Mouse (Mus musculus): ENCODE data around the gene Zeb2. TPM values are rescaled to one million over a fixed set of nuclear protein-coding genes. Genes with fewer than 3 reads are reported as not detected.

The Zeb2 gene
- polyA plus RNA-seq, 1 experiment: 73.5 TPM

GRCm38 (mm10) chr2:45100628-45101027 is 16.6 kb downstream of the Zeb2 start:
- no peak for TF ChIP-seq CTCF (IDR thresholded peaks at IDR 0.05; ENCODE audit: borderline replicate concordance, insufficient read depth, low read length)
- no peak for TF ChIP-seq POLR2A (IDR thresholded peaks at IDR 0.05; ENCODE audit: low read depth, low read length)
- no peak overlapping the region for H3K27ac ChIP-seq (ENCODE audit: insufficient read depth, low read length)
- peaks cover 2% of the 10 kb centered on the region; the same call in 1 of the 2 replicates for H3K4me1 ChIP-seq (ENCODE audit: control insufficient read depth, insufficient read depth, low read length)
- no peak overlapping the region for H3K4me3 ChIP-seq (ENCODE audit: insufficient read depth, low read length)

- Histone ChIP-seq H3K27ac (ENCODE audit: insufficient read depth, low read length) (no peak overlapping the region), H3K4me1 (ENCODE audit: control insufficient read depth, insufficient read depth, low read length) (no peaks in the 10 kb centered on the region; the same call in 1 of the 2 replicates), H3K4me3 (ENCODE audit: insufficient read depth, low read length) (no peak overlapping the region)
- no peak for TF ChIP-seq CTCF (IDR thresholded peaks at IDR 0.05; ENCODE audit: borderline replicate concordance, insufficient read depth, low read length)
- TF ChIP-seq POLR2A (IDR thresholded peaks at IDR 0.05; ENCODE audit: low read depth, low read length): no peak
Observed at GRCm38 (mm10) chr2:45100017-45100416, 17.2 kb downstream of the Zeb2 start.

GRCm38 (mm10) chr2:45099081-45099480 is 18.1 kb downstream of the Zeb2 start:
- Histone ChIP-seq H3K4me3 (ENCODE audit: insufficient read depth, low read length) (no peak overlapping the region), H3K4me1 (ENCODE audit: control insufficient read depth, insufficient read depth, low read length) (no peaks in the 10 kb centered on the region; the same call in 1 of the 2 replicates), H3K27ac (ENCODE audit: insufficient read depth, low read length) (no peak overlapping the region)
- TF ChIP-seq POLR2A (IDR thresholded peaks at IDR 0.05; ENCODE audit: low read depth, low read length): no peak
- no peak for TF ChIP-seq CTCF (IDR thresholded peaks at IDR 0.05; ENCODE audit: borderline replicate concordance, insufficient read depth, low read length)

GRCm38 (mm10) chr2:45097969-45098368 is 19.2 kb downstream of the Zeb2 start:
- TF ChIP-seq POLR2A (IDR thresholded peaks at IDR 0.05; ENCODE audit: low read depth, low read length): no peak
- no peak for TF ChIP-seq CTCF (IDR thresholded peaks at IDR 0.05; ENCODE audit: borderline replicate concordance, insufficient read depth, low read length)
- Histone ChIP-seq H3K4me3 (ENCODE audit: insufficient read depth, low read length) (no peak overlapping the region), H3K27ac (ENCODE audit: insufficient read depth, low read length) (no peak overlapping the region), H3K4me1 (ENCODE audit: control insufficient read depth, insufficient read depth, low read length) (no peaks in the 10 kb centered on the region; the same call in 1 of the 2 replicates)

- H3K4me1 ChIP-seq (ENCODE audit: control insufficient read depth, insufficient read depth, low read length): no peaks in the 10 kb centered on the region; the same call in 1 of the 2 replicates
- no peak for TF ChIP-seq CTCF (IDR thresholded peaks at IDR 0.05; ENCODE audit: borderline replicate concordance, insufficient read depth, low read length)
- TF ChIP-seq POLR2A (IDR thresholded peaks at IDR 0.05; ENCODE audit: low read depth, low read length): no peak
- no peak overlapping the region for H3K27ac ChIP-seq (ENCODE audit: insufficient read depth, low read length)
Observed at GRCm38 (mm10) chr2:45096638-45097247, 20.5 kb downstream of the Zeb2 start.

GRCm38 (mm10) chr2:45095825-45096224 is 21.4 kb downstream of the Zeb2 start:
- no peak overlapping the region for H3K4me3 ChIP-seq (ENCODE audit: insufficient read depth, low read length)
- H3K27ac ChIP-seq (ENCODE audit: insufficient read depth, low read length): no peak overlapping the region
- TF ChIP-seq CTCF (IDR thresholded peaks at IDR 0.05; ENCODE audit: borderline replicate concordance, insufficient read depth, low read length): no peak
- TF ChIP-seq POLR2A (IDR thresholded peaks at IDR 0.05; ENCODE audit: low read depth, low read length): no peak
- no peaks in the 10 kb centered on the region; the same call in 1 of the 2 replicates for H3K4me1 ChIP-seq (ENCODE audit: control insufficient read depth, insufficient read depth, low read length)

More at GRCm38 (mm10) chr2:45096638-45097247, 20.5 kb downstream of the Zeb2 start:
- no peak overlapping the region for H3K4me3 ChIP-seq (ENCODE audit: insufficient read depth, low read length)

GRCm38 (mm10) chr2:45094371-45094967 is 22.7 kb downstream of the Zeb2 start:
- Histone ChIP-seq H3K4me1 (ENCODE audit: control insufficient read depth, insufficient read depth, low read length) (peaks cover 4% of the 10 kb centered on the region), H3K27ac (ENCODE audit: insufficient read depth, low read length) (no peak overlapping the region), H3K4me3 (ENCODE audit: insufficient read depth, low read length) (no peak overlapping the region)
- TF ChIP-seq POLR2A (IDR thresholded peaks at IDR 0.05; ENCODE audit: low read depth, low read length) (no peak), CTCF (IDR thresholded peaks at IDR 0.05; ENCODE audit: borderline replicate concordance, insufficient read depth, low read length) (no peak)

- no peak overlapping the region for H3K27ac ChIP-seq (ENCODE audit: insufficient read depth, low read length)
- H3K4me1 ChIP-seq (ENCODE audit: control insufficient read depth, insufficient read depth, low read length): peaks cover 4% of the 10 kb centered on the region
- H3K4me3 ChIP-seq (ENCODE audit: insufficient read depth, low read length): no peak overlapping the region
- TF ChIP-seq POLR2A (IDR thresholded peaks at IDR 0.05; ENCODE audit: low read depth, low read length): no peak
- TF ChIP-seq CTCF (IDR thresholded peaks at IDR 0.05; ENCODE audit: borderline replicate concordance, insufficient read depth, low read length): no peak
Observed at GRCm38 (mm10) chr2:45093479-45093878, 23.7 kb downstream of the Zeb2 start.

GRCm38 (mm10) chr2:45092654-45093053 is 24.5 kb downstream of the Zeb2 start:
- TF ChIP-seq POLR2A (IDR thresholded peaks at IDR 0.05; ENCODE audit: low read depth, low read length): no peak
- TF ChIP-seq CTCF (IDR thresholded peaks at IDR 0.05; ENCODE audit: borderline replicate concordance, insufficient read depth, low read length): no peak
- Histone ChIP-seq H3K4me1 (ENCODE audit: control insufficient read depth, insufficient read depth, low read length) (peaks cover 4% of the 10 kb centered on the region), H3K27ac (ENCODE audit: insufficient read depth, low read length) (no peak overlapping the region), H3K4me3 (ENCODE audit: insufficient read depth, low read length) (no peak overlapping the region)

Data from embryonic fibroblast, embryonic 13.5 days (primary cell).